Mouse (Mus musculus) right cerebral cortex, adult 18-20 months (tissue): Measurements from ENCODE around the gene Celsr3.

ENCODE experiments used
- DNase-seq: peaks from one replicate; pipeline ENCODE4 v3.0.0; 2022; ENCODE audit warnings: mixed read lengths

Celsr3 gene

DNA sequence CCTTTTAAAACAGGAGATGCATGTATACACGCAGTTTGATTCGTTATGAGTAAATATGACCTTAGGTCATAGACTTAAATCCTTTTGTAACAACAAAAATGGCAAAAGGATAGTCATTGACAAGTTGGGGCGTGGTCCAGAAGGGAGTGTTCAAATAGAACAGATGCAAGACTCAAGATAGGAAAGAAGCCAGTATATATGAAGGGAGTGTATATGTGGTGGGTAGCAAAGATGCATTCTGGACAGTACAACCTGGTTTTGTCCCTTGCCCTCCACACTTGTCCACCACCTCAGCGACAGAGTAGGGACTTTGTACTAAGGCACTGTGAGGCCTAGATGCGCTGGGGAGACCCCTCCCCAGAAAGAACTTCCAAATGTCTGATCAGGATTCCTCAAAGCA, 18.4 kb upstream of the Celsr3 start:
- DNase-seq = no peak

GRCm38 (mm10) chr9:108808163-108808665, 17.9 kb upstream of the Celsr3 start, which contains the start of gene Nckipsd:
Nckipsd (plus strand) TSS chr9:108808368.
- peak; percentile 93 for DNase-seq

- DNase-seq = no peak
Observed at GRCm38 (mm10) chr9:108809188-108809587, 16.9 kb upstream of the Celsr3 start.

DNA sequence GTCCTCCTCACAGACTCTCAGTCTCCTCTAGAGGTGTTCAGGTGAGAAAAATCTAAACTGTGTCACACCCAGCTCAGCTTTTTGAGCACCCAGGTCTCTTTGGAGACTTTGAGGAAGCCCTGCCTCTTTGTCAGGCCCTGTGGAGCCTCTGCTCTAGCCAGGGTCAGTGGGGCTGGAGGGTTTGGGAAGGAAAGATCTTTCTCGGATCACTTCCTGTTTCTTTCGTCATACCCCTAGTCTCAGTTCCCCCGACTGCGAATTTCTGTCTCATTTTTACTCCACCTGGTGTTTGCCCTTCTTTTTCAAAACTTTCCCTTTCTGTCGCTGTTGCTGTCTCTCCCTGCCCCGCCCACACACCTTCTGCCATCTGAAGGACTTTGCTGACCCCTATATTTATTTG, 16.4 kb upstream of the Celsr3 start:
- no peak for DNase-seq

DNA sequence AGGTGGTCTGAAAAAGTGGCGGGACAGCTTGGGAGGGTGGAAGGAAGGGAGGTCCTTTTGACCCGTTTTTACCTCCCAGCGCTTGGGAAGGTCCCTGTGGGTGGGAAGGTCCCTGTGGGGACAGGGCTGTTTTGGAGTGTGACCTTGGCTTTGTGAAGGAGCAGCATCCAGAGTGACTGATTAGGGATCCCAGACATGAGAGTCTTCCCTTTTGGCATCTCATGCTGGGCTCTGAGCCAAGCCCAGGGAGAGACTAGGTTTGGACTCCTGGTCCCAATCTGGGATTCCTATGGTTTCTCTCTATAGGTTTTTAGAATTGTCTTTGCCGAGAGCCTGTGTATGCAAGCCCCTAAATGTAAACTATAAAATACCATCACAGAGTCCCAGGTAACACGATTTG, 15.6 kb upstream of the Celsr3 start:
- DNase-seq = no peak

- peak; percentile 63 for DNase-seq
Observed at GRCm38 (mm10) chr9:108815557-108815956, 10.6 kb upstream of the Celsr3 start.

DNA sequence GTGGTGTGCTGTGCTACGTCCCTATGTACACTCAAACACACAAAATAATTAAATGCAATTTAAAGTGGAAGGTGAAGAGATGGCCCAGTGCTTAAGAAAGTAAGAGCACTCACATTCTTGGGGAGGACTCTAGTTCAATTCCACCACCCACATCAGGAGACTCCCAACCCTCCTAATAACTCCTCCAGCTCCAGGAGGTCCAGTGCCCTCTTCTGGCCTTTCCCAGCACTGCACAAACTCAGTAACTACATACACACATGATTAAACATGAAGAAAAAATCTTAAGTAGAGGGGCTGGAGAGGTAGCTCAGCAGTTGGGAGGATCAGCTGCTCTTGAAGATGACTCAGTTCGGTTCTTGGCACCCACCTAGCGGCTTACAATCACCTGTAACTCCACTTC, 6.6 kb upstream of the Celsr3 start:
- no peak for DNase-seq

DNA sequence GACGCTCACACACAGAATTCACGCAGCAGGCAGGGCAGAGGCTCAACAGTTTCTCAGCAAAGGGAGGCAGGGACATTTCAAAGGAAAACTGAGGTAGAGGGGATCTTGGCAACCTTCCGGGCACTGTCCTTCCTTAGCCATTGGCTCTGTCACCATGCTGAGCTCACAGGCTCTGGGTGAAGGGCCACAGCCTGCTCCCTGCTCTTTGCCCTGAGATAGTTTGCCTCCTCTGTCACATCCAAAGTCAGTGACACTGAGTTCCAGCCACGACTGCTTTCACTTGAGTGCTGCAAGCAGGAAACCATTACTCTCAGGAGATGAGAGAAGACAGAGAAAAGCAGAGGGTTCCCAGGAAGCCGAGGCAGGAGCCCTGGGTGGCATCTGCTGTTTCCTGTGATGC, 6.0 kb upstream of the Celsr3 start:
- no peak for DNase-seq

- DNase-seq = no peak
Observed at GRCm38 (mm10) chr9:108824144-108824685, 1.9 kb upstream of the Celsr3 start.

- DNase-seq = peak; percentile 93
Observed at GRCm38 (mm10) chr9:108824755-108825413, 1.2 kb upstream of the Celsr3 start.

- DNase-seq = peak; percentile 72
Observed at GRCm38 (mm10) chr9:108826700-108827340, 700 bp downstream of the Celsr3 start.

GRCm38 (mm10) chr9:108827454-108827853, 1.3 kb downstream of the Celsr3 start:
- no peak for DNase-seq

DNA sequence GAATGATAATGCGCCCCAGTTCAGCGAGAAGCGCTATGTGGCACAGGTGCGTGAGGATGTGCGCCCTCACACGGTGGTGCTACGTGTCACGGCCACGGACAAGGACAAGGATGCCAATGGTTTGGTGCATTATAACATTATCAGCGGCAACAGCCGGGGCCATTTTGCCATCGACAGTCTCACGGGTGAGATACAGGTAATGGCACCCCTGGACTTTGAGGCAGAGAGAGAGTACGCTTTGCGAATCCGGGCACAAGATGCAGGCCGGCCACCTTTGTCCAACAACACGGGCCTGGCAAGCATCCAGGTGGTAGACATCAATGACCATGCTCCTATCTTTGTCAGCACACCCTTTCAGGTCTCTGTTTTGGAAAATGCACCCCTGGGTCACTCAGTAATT, 1.8 kb downstream of the Celsr3 start:
- DNase-seq = no peak

- no peak for DNase-seq
Observed at GRCm38 (mm10) chr9:108831637-108832036, 5.5 kb downstream of the Celsr3 start.

GRCm38 (mm10) chr9:108832390-108833108, 6.4 kb downstream of the Celsr3 start:
- peak; percentile 84 for DNase-seq

DNA sequence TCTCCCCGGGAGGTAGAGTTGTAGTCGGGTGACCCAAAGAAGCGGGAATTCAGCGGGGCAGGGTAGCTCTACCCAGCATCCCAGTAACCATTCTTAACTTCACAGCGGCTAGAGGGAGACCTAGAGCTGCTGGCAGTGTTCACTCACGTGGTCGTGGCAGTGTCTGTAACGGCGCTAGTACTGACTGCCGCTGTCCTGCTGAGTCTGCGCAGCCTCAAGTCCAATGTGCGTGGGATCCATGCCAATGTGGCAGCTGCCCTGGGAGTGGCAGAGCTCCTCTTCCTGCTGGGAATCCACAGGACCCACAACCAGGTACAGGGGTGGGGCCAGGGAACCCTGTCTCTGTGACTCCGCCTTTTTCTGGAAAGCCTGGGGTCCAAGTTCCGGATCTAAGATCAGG, 16.9 kb downstream of the Celsr3 start:
- DNase-seq = peak; percentile 65

- DNase-seq = no peak
Observed at GRCm38 (mm10) chr9:108845390-108845789, 19.3 kb downstream of the Celsr3 start.

DNA sequence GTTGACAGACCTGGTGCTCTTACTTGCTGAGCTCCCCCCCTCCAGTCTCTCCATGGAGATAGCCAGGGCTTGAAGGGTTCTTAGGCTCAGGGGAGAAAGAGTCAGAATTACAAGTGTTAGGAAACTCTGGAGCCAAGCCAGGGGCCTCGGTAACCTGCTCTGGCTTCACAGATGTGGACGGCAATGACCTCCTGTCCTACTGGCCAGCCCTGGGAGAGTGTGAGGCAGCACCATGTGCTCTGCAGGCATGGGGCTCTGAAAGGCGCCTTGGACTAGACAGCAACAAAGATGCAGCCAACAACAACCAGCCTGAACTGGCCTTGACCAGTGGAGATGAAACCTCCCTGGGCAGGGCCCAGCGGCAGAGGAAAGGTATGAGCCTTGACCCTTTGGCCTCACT, 21.3 kb downstream of the Celsr3 start:
- DNase-seq = no peak

GRCm38 (mm10) chr9:108848419-108848818, 22.3 kb downstream of the Celsr3 start:
- no peak for DNase-seq

DNA sequence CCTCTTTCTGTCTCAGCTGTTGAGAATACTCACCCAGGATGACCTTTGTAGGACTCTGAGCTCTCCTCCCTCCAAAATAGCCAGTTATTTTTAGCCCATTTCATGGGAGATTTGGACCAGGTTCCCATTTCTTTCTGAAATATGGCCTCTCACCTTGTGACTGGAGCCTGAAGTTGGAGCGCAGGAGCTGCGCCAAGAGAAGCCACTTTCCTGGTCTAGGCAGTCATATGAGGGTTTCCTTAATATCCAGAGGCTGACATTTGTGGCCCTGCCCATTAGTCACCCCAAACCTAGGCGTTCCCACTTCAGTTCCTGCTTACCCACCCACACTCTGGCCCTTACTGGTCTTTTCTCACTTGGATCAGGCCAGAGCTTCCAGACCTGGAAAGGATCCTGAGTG, 26.9 kb downstream of the Celsr3 start, which contains the start of gene Slc26a6:
Gene Slc26a6 (plus strand): TSS at position 308 of the 400 bp plus-strand sequence.
- DNase-seq = no peak

- DNase-seq = peak; percentile 93
Observed at GRCm38 (mm10) chr9:108853635-108854240, 27.6 kb downstream of the Celsr3 start.

- DNase-seq = peak; percentile 89
Observed at GRCm38 (mm10) chr9:108854241-108854696, 28.1 kb downstream of the Celsr3 start.

DNA sequence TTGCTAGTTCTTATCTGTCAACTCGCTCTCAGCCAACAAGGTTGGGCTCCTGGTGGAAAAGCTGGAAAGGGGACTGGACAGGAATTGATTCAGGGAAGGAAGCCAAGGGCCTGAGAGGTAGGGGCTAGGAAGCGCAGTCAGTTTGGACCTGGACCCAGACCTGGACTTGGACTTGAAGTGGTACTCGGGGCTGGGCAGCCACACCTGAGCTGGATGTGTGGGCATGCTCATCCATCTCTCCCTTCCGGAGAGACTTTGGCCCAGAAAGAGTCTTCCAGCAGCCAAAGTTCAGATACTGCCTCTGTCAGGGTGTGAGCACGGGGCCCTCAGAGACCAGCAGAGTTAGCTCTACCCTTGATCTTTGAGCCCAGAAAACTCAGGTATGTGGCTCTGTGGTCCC, 29.2 kb downstream of the Celsr3 start:
- no peak for DNase-seq
